Mouse (Mus musculus): Measurements from ENCODE around the gene Syt7. TPM values are rescaled to one million over a fixed set of nuclear protein-coding genes. Genes with fewer than 3 reads are reported as not detected.

The Syt7 gene
- polyA plus RNA-seq, 1 experiment: 7.4 TPM

GRCm38 (mm10) chr19:10449190-10449589 lies 60.3 kb downstream of the Syt7 start:
- DNase-seq (ENCODE audit: low read depth, low spot score): no peak
- whole genome bisulfite sequencing: 74% methylated on average over 6 of the region's 6 CpGs

GRCm38 (mm10) chr19:10449708-10450107 lies 60.8 kb downstream of the Syt7 start:
- DNase-seq (ENCODE audit: low read depth, low spot score): peak; percentile 50
- 6% methylated on average over 3 of the region's 3 CpGs for WGBS

GRCm38 (mm10) chr19:10454718-10455436 lies 66.0 kb downstream of the Syt7 start:
- WGBS: 55% methylated on average over 4 of the region's 4 CpGs
- DNase-seq (ENCODE audit: low read depth, low spot score): no peak

GRCm38 (mm10) chr19:10455437-10455806 lies 66.5 kb downstream of the Syt7 start:
- 59% methylated on average over 3 of the region's 3 CpGs for WGBS
- DNase-seq (ENCODE audit: low read depth, low spot score): no peak

- 2% methylated on average over 96 of the region's 96 CpGs for WGBS
- no peak for DNase-seq (ENCODE audit: low read depth, low spot score)
Observed at GRCm38 (mm10) chr19:10456752-10457483, 68.0 kb downstream of the Syt7 start, which contains the start of gene Lrrc10b. TSS of gene Lrrc10b (minus strand) at chr19:10457473.

- 2% methylated on average over 34 of the region's 34 CpGs for WGBS
- DNase-seq (ENCODE audit: low read depth, low spot score): no peak
Observed at GRCm38 (mm10) chr19:10457484-10457800, 68.6 kb downstream of the Syt7 start.

GRCm38 (mm10) chr19:10458096-10458495 lies 69.2 kb downstream of the Syt7 start:
- DNase-seq (ENCODE audit: low read depth, low spot score): no peak
- 12% methylated on average over 8 of the region's 8 CpGs for WGBS

GRCm38 (mm10) chr19:10459907-10460306 lies 71.0 kb downstream of the Syt7 start:
- DNase-seq (ENCODE audit: low read depth, low spot score): no peak
- WGBS: 66% methylated on average over 11 of the region's 11 CpGs

GRCm38 (mm10) chr19:10461584-10461983 lies 72.7 kb downstream of the Syt7 start:
- WGBS: 27% methylated on average over 7 of the region's 7 CpGs
- DNase-seq (ENCODE audit: low read depth, low spot score): no peak

GRCm38 (mm10) chr19:10464427-10464826 lies 75.5 kb downstream of the Syt7 start:
- WGBS: 34% methylated on average over 4 of the region's 4 CpGs
- no peak for DNase-seq (ENCODE audit: low read depth, low spot score)

- 47% methylated on average over 8 of the region's 8 CpGs for WGBS
- no peak for DNase-seq (ENCODE audit: low read depth, low spot score)
Observed at GRCm38 (mm10) chr19:10469171-10469658, 80.3 kb downstream of the Syt7 start.

- WGBS: 63% methylated on average over 3 of the region's 3 CpGs
- no peak for DNase-seq (ENCODE audit: low read depth, low spot score)
Observed at GRCm38 (mm10) chr19:10472958-10473357, 84.1 kb downstream of the Syt7 start.

GRCm38 (mm10) chr19:10473779-10474178 lies 84.9 kb downstream of the Syt7 start:
- WGBS: 35% methylated on average over 6 of the region's 6 CpGs
- no peak for DNase-seq (ENCODE audit: low read depth, low spot score)

- no peak for DNase-seq (ENCODE audit: low read depth, low spot score)
- 49% methylated on average over 4 of the region's 4 CpGs for WGBS
Observed at GRCm38 (mm10) chr19:10479541-10479940, 90.7 kb downstream of the Syt7 start.

GRCm38 (mm10) chr19:10482703-10483102 lies 93.8 kb downstream of the Syt7 start, which contains the start of gene Ppp1r32:
TSS of gene Ppp1r32 (minus strand) at chr19:10482928.
- 51% methylated on average over 6 of the region's 6 CpGs for WGBS
- no peak for DNase-seq (ENCODE audit: low read depth, low spot score)

GRCm38 (mm10) chr19:10486264-10486738 lies 97.4 kb downstream of the Syt7 start:
- 11% methylated on average over 9 of the region's 9 CpGs for WGBS
- DNase-seq (ENCODE audit: low read depth, low spot score): peak; percentile 50

GRCm38 (mm10) chr19:10495670-10496069 lies 106.8 kb downstream of the Syt7 start:
- DNase-seq (ENCODE audit: low read depth, low spot score): no peak
- 88% methylated on average over 1 of the region's 1 CpGs for WGBS

GRCm38 (mm10) chr19:10496976-10497375 lies 108.1 kb downstream of the Syt7 start:
- DNase-seq (ENCODE audit: low read depth, low spot score): no peak
- WGBS: 81% methylated on average over 2 of the region's 2 CpGs

- no peak for DNase-seq (ENCODE audit: low read depth, low spot score)
- WGBS: 39% methylated on average over 8 of the region's 8 CpGs
Observed at GRCm38 (mm10) chr19:10497512-10498160, 108.7 kb downstream of the Syt7 start.

- 83% methylated on average over 8 of the region's 8 CpGs for WGBS
- DNase-seq (ENCODE audit: low read depth, low spot score): no peak
Observed at GRCm38 (mm10) chr19:10500581-10500980, 111.7 kb downstream of the Syt7 start.

Data from large intestine, adult 2 months (tissue).